Mouse (Mus musculus) kidney, adult 11 months (tissue): ENCODE measurements around the gene Lrrc8c.

ENCODE experiments used
- DNase-seq: peaks from one replicate; pipeline ENCODE4 v3.0.0; 2022

Lrrc8c gene

GRCm38 (mm10) chr5:105508813-105509212, 10.4 kb upstream of the Lrrc8c start:
- no peak for DNase-seq

- no peak for DNase-seq
Observed at GRCm38 (mm10) chr5:105512297-105512696, 6.9 kb upstream of the Lrrc8c start.

- DNase-seq: no peak
Observed at GRCm38 (mm10) chr5:105515532-105515931, 3.7 kb upstream of the Lrrc8c start.

GRCm38 (mm10) chr5:105516290-105516689, 2.9 kb upstream of the Lrrc8c start:
- DNase-seq: no peak

- no peak for DNase-seq
Observed at GRCm38 (mm10) chr5:105517992-105518625, 1.1 kb upstream of the Lrrc8c start.

GRCm38 (mm10) chr5:105518626-105519095, 527 bp upstream of the Lrrc8c start:
- DNase-seq: no peak

- DNase-seq: no peak
Observed at GRCm38 (mm10) chr5:105519976-105520300, 750 bp downstream of the Lrrc8c start.

GRCm38 (mm10) chr5:105520442-105520965, 1.3 kb downstream of the Lrrc8c start:
- no peak for DNase-seq

- DNase-seq: no peak
Observed at GRCm38 (mm10) chr5:105523452-105523851, 4.3 kb downstream of the Lrrc8c start.

GRCm38 (mm10) chr5:105525004-105525403, 5.8 kb downstream of the Lrrc8c start:
- DNase-seq: no peak

- no peak for DNase-seq
Observed at GRCm38 (mm10) chr5:105526107-105526645, 7.0 kb downstream of the Lrrc8c start.

- DNase-seq: no peak
Observed at GRCm38 (mm10) chr5:105526766-105527165, 7.6 kb downstream of the Lrrc8c start.

- DNase-seq: no peak
Observed at GRCm38 (mm10) chr5:105527477-105528331, 8.5 kb downstream of the Lrrc8c start.

GRCm38 (mm10) chr5:105530576-105530975, 11.4 kb downstream of the Lrrc8c start:
- no peak for DNase-seq

GRCm38 (mm10) chr5:105535186-105535585, 16.0 kb downstream of the Lrrc8c start:
- DNase-seq: no peak

- DNase-seq: no peak
Observed at GRCm38 (mm10) chr5:105536172-105536571, 17.0 kb downstream of the Lrrc8c start.

GRCm38 (mm10) chr5:105537101-105537723, 18.0 kb downstream of the Lrrc8c start:
- no peak for DNase-seq

GRCm38 (mm10) chr5:105541051-105541450, 21.9 kb downstream of the Lrrc8c start:
- no peak for DNase-seq

- no peak for DNase-seq
Observed at GRCm38 (mm10) chr5:105545126-105545525, 25.9 kb downstream of the Lrrc8c start.

- DNase-seq: no peak
Observed at GRCm38 (mm10) chr5:105547115-105547514, 27.9 kb downstream of the Lrrc8c start.

- DNase-seq: no peak
Observed at GRCm38 (mm10) chr5:105551808-105552207, 32.6 kb downstream of the Lrrc8c start.

- no peak for DNase-seq
Observed at GRCm38 (mm10) chr5:105556291-105556690, 37.1 kb downstream of the Lrrc8c start.

GRCm38 (mm10) chr5:105557346-105557745, 38.2 kb downstream of the Lrrc8c start:
- no peak for DNase-seq
